Mouse (Mus musculus) hindbrain, embryonic 13.5 days (tissue): Measurements from ENCODE around the gene Rft1. TPM values are rescaled to one million over a fixed set of nuclear protein-coding genes. Genes with fewer than 3 reads are reported as not detected.

Experiments used
- ATAC-seq: fragments of 200-750 bp; cut with Nextera tagmentation; 2 replicates; pipeline ENCODE4 v1.8.0; 2017; ENCODE audit warnings: moderate TSS enrichment; ENCODE audit not compliant: low FRiP score
- H3K27ac ChIP-seq: fragments of 300-500 bp; sonication (generic); 2 replicates; pipeline ENCODE4 v1.5.1; 2015; ENCODE audit warnings: inconsistent platforms, mild to moderate bottlenecking, moderate library complexity
- H3K27me3 ChIP-seq: fragments of 300-500 bp; sonication (generic); 2 replicates; pipeline ENCODE4 v1.6.1; 2015; ENCODE audit warnings: mild to moderate bottlenecking, inconsistent platforms
- H3K36me3 ChIP-seq: fragments of 300-500 bp; sonication (generic); 2 replicates; pipeline ENCODE4 v1.6.1; 2015; ENCODE audit warnings: mild to moderate bottlenecking, inconsistent platforms
- H3K4me1 ChIP-seq: fragments of 300-500 bp; sonication (generic); replicated peaks from 2 replicates; pipeline ENCODE4 v1.6.1; 2015; ENCODE audit warnings: inconsistent platforms
- H3K4me2 ChIP-seq: fragments of 300-500 bp; sonication (generic); 2 replicates; pipeline ENCODE4 v1.6.1; 2015; ENCODE audit warnings: inconsistent platforms, mild to moderate bottlenecking, moderate library complexity
- H3K4me3 ChIP-seq: fragments of 300-500 bp; sonication (generic); 2 replicates; pipeline ENCODE4 v1.5.1; 2015; ENCODE audit warnings: mild to moderate bottlenecking, inconsistent platforms
- H3K9ac ChIP-seq: fragments of 300-500 bp; sonication (generic); 2 replicates; pipeline ENCODE4 v1.6.1; 2015; ENCODE audit warnings: mild to moderate bottlenecking, inconsistent platforms
- H3K9me3 ChIP-seq: fragments of 300-500 bp; sonication (generic); 2 replicates; pipeline ENCODE4 v1.6.1; 2016; ENCODE audit warnings: inconsistent platforms
- WGBS: fragments of 180-500 bp; shearing (Covaris S2); methylation state at CpG from one replicate; pipeline ENCODE4 v1.1.7; 2015; 5-methylcytosine and 5-hydroxymethylcytosine counted together
- polyA plus RNA-seq: library from polyadenylated mRNA; unstranded; fragments of >200 nt; fragmentation: Nextera tagmentation; extraction: Ambion mirVana; gene quantifications from 2 replicates; pipeline ENCODE4 v1.2.1, GENCODE M21; 2015

Rft1 gene
- polyA plus RNA-seq, 1 experiment from 2014 or later = 9.5 TPM

- peak overlapping the region; percentile 62; the same call in 1 of the 2 replicates for H3K27ac ChIP-seq
- WGBS = 70% methylated on average over 15 of the region's 15 CpGs
- no peak overlapping the region for H3K9ac ChIP-seq
- no peaks in the 10 kb centered on the region for H3K36me3 ChIP-seq
- no peak overlapping the region for H3K4me3 ChIP-seq
- H3K4me2 ChIP-seq = no peak overlapping the region
- no peaks in the 10 kb centered on the region for H3K9me3 ChIP-seq
- peak; percentile 70; the same call in 1 of the 2 replicates for ATAC-seq
- no peaks in the 10 kb centered on the region for H3K27me3 ChIP-seq
- peaks cover 26% of the 10 kb centered on the region for H3K4me1 ChIP-seq
These were observed 43.4 kb downstream of the Rft1 start for GRCm38 (mm10) chr14:30697407-30698052.

- H3K27me3 ChIP-seq = no peaks in the 10 kb centered on the region
- ATAC-seq = no peak
These were observed 45.5 kb downstream of the Rft1 start for GRCm38 (mm10) chr14:30699656-30700055.

GRCm38 (mm10) chr14:30702512-30702911 lies 48.4 kb downstream of the Rft1 start:
- Histone ChIP-seq H3K9ac (no peak overlapping the region), H3K4me1 (peaks cover 14% of the 10 kb centered on the region)

More at GRCm38 (mm10) chr14:30699656-30700055, 45.5 kb downstream of the Rft1 start:
- H3K4me1 ChIP-seq = peaks cover 26% of the 10 kb centered on the region
- no peak overlapping the region for H3K4me2 ChIP-seq
- no peak overlapping the region for H3K27ac ChIP-seq
- no peak overlapping the region for H3K9ac ChIP-seq
- no peaks in the 10 kb centered on the region for H3K36me3 ChIP-seq
- H3K4me3 ChIP-seq = no peak overlapping the region
- H3K9me3 ChIP-seq = no peaks in the 10 kb centered on the region
- WGBS = 33% methylated on average over 8 of the region's 8 CpGs

GRCm38 (mm10) chr14:30703079-30703478 lies 48.9 kb downstream of the Rft1 start:
- WGBS = 85% methylated on average over 5 of the region's 5 CpGs

More at GRCm38 (mm10) chr14:30702512-30702911, 48.4 kb downstream of the Rft1 start:
- Histone ChIP-seq H3K4me3 (no peak overlapping the region), H3K36me3 (no peaks in the 10 kb centered on the region), H3K4me2 (no peak overlapping the region), H3K27ac (no peak overlapping the region), H3K9me3 (no peaks in the 10 kb centered on the region), H3K27me3 (no peaks in the 10 kb centered on the region)
- ATAC-seq = no peak
- WGBS = 42% methylated on average over 5 of the region's 5 CpGs

GRCm38 (mm10) chr14:30704098-30704855 lies 50.1 kb downstream of the Rft1 start:
- Histone ChIP-seq H3K9ac (no peak overlapping the region), H3K4me2 (no peak overlapping the region), H3K27me3 (no peaks in the 10 kb centered on the region), H3K36me3 (no peaks in the 10 kb centered on the region), H3K9me3 (no peaks in the 10 kb centered on the region), H3K27ac (no peak overlapping the region), H3K4me1 (no peaks in the 10 kb centered on the region), H3K4me3 (no peak overlapping the region)
- ATAC-seq = no peak
- WGBS = 85% methylated on average over 8 of the region's 8 CpGs

More at GRCm38 (mm10) chr14:30703079-30703478, 48.9 kb downstream of the Rft1 start:
- Histone ChIP-seq H3K27me3 (no peaks in the 10 kb centered on the region), H3K4me2 (no peak overlapping the region), H3K27ac (no peak overlapping the region), H3K4me3 (no peak overlapping the region), H3K4me1 (peaks cover 8% of the 10 kb centered on the region; the same call in 1 of the 2 replicates), H3K9ac (no peak overlapping the region), H3K9me3 (no peaks in the 10 kb centered on the region), H3K36me3 (no peaks in the 10 kb centered on the region)
- no peak for ATAC-seq

- Histone ChIP-seq H3K36me3 (no peaks in the 10 kb centered on the region), H3K9me3 (no peaks in the 10 kb centered on the region), H3K4me3 (no peak overlapping the region), H3K9ac (no peak overlapping the region), H3K4me1 (peaks cover 13% of the 10 kb centered on the region), H3K27me3 (0 out of 2 replicates have a peak, but pooled peaks cover 6% of the 10 kb centered on the region), H3K27ac (no peak overlapping the region), H3K4me2 (no peak overlapping the region)
- no peak for ATAC-seq
- 93% methylated on average over 2 of the region's 2 CpGs for WGBS
These were observed 57.7 kb downstream of the Rft1 start for GRCm38 (mm10) chr14:30711892-30712291.

GRCm38 (mm10) chr14:30713769-30714168 lies 59.6 kb downstream of the Rft1 start:
- peaks cover 21% of the 10 kb centered on the region for H3K4me1 ChIP-seq
- no peaks in the 10 kb centered on the region for H3K36me3 ChIP-seq
- H3K9ac ChIP-seq = no peak overlapping the region
- ATAC-seq = no peak
- no peak overlapping the region for H3K27ac ChIP-seq
- no peak overlapping the region for H3K4me2 ChIP-seq
- H3K27me3 ChIP-seq = 0 out of 2 replicates have a peak, but pooled peaks cover 6% of the 10 kb centered on the region
- WGBS = 94% methylated on average over 1 of the region's 1 CpGs
- H3K4me3 ChIP-seq = no peak overlapping the region
- H3K9me3 ChIP-seq = no peaks in the 10 kb centered on the region

- no peaks in the 10 kb centered on the region for H3K9me3 ChIP-seq
- 2% methylated on average over 86 of the region's 87 CpGs for WGBS
- peak; percentile 84 for ATAC-seq
- no peaks in the 10 kb centered on the region for H3K36me3 ChIP-seq
- H3K27ac ChIP-seq = peak within 1 kb of the TSS; percentile 97
- H3K9ac ChIP-seq = peak within 1 kb of the TSS; percentile 89
- peaks cover 21% of the 10 kb centered on the region for H3K4me1 ChIP-seq
- 0 out of 2 replicates have a peak, but pooled peaks cover 6% of the 10 kb centered on the region for H3K27me3 ChIP-seq
- H3K4me2 ChIP-seq = peak within 1 kb of the TSS; percentile 75
- H3K4me3 ChIP-seq = peak within 1 kb of the TSS; percentile 90
These were observed 60.8 kb downstream of the Rft1 start, which contains the start of gene Sfmbt1 for GRCm38 (mm10) chr14:30714799-30715617. Gene Sfmbt1, plus strand, starts transcription at chr14:30714849.

GRCm38 (mm10) chr14:30715618-30716050 lies 61.5 kb downstream of the Rft1 start:
- WGBS = under 1% methylated on average over 63 of the region's 68 CpGs
- Histone ChIP-seq H3K9ac (peak overlapping the region; percentile 89), H3K4me3 (peak overlapping the region; percentile 90), H3K36me3 (no peaks in the 10 kb centered on the region), H3K9me3 (no peaks in the 10 kb centered on the region), H3K27ac (peak overlapping the region; percentile 97), H3K4me2 (peak overlapping the region; percentile 75), H3K4me1 (peaks cover 21% of the 10 kb centered on the region), H3K27me3 (0 out of 2 replicates have a peak, but pooled peaks cover 6% of the 10 kb centered on the region)
- ATAC-seq = peak; percentile 90

GRCm38 (mm10) chr14:30716051-30716952 lies 62.1 kb downstream of the Rft1 start:
- peak overlapping the region; percentile 90 for H3K4me3 ChIP-seq
- peak overlapping the region; percentile 75 for H3K4me2 ChIP-seq
- H3K36me3 ChIP-seq = no peaks in the 10 kb centered on the region
- peak overlapping the region; percentile 89 for H3K9ac ChIP-seq
- H3K27me3 ChIP-seq = 0 out of 2 replicates have a peak, but pooled peaks cover 6% of the 10 kb centered on the region
- WGBS = under 1% methylated on average over 78 of the region's 106 CpGs
- H3K4me1 ChIP-seq = peaks cover 21% of the 10 kb centered on the region
- peak; percentile 68 for ATAC-seq
- H3K9me3 ChIP-seq = no peaks in the 10 kb centered on the region
- peak overlapping the region; percentile 97 for H3K27ac ChIP-seq

GRCm38 (mm10) chr14:30716953-30717285 lies 62.8 kb downstream of the Rft1 start:
- H3K4me3 ChIP-seq = peak overlapping the region; percentile 90
- peaks cover 21% of the 10 kb centered on the region for H3K4me1 ChIP-seq
- H3K36me3 ChIP-seq = no peaks in the 10 kb centered on the region
- peak overlapping the region; percentile 97; the same call in 1 of the 2 replicates for H3K27ac ChIP-seq
- peak overlapping the region; percentile 89 for H3K9ac ChIP-seq
- H3K27me3 ChIP-seq = 0 out of 2 replicates have a peak, but pooled peaks cover 6% of the 10 kb centered on the region
- WGBS = 5% methylated on average over 7 of the region's 7 CpGs
- H3K9me3 ChIP-seq = no peaks in the 10 kb centered on the region
- ATAC-seq = no peak
- H3K4me2 ChIP-seq = peak overlapping the region; percentile 75
